Mouse (Mus musculus) cerebellum, adult 2 months (tissue): Measurements from ENCODE around the gene Tmem217. TPM values are rescaled to one million over a fixed set of nuclear protein-coding genes. Genes with fewer than 3 reads are reported as not detected.
A peak's percentile ranks its signal among the peaks of the same experiment; 100 is the strongest.

ENCODE experiments used
- DNase-seq, 2 experiments: peaks; one replicate each; pipeline ENCODE4 v3.0.0; 2021
- H3K27ac ChIP-seq: fragments of 200-500 bp; 2 replicates; pipeline ENCODE4 v1.5.1; 2012; ENCODE audit warnings: low read length, control low read depth, inconsistent platforms; ENCODE audit not compliant: insufficient read depth
- H3K27me3 ChIP-seq: fragments of 200-500 bp; 2 replicates; pipeline ENCODE4 v1.6.1; 2012; ENCODE audit warnings: inconsistent platforms, mild to moderate bottlenecking, low read length, moderate library complexity; ENCODE audit not compliant: control insufficient read depth, insufficient read depth
- H3K4me1 ChIP-seq: fragments of 200-500 bp; 2 replicates; pipeline ENCODE4 v1.6.1; 2011; ENCODE audit warnings: low read length; ENCODE audit not compliant: control insufficient read depth, insufficient read depth
- H3K4me3 ChIP-seq: fragments of 200-500 bp; replicated peaks from 2 replicates; pipeline ENCODE3; 2011; ENCODE audit warnings: mild to moderate bottlenecking, low read depth, low read length, control low read depth; ENCODE audit not compliant: insufficient read depth
- CTCF ChIP-seq: fragments of 200-500 bp; IDR thresholded peaks from 2 replicates; pipeline ENCODE4 v1.5.1; 2011; ENCODE audit warnings: low read depth, mild to moderate bottlenecking, control low read depth, low read length, moderate library complexity, borderline replicate concordance; ENCODE audit not compliant: insufficient read depth
- POLR2A ChIP-seq: fragments of 200-500 bp; IDR thresholded peaks from 2 replicates; pipeline ENCODE4 v1.6.1; 2011; ENCODE audit warnings: low read length, control low read depth, borderline replicate concordance; ENCODE audit not compliant: insufficient read depth
- WGBS: fragments of 180-500 bp; shearing (Covaris S2); methylation state at CpG from one replicate; pipeline ENCODE4 v1.1.7; 2018; 5-methylcytosine and 5-hydroxymethylcytosine counted together
- polyA plus RNA-seq: library from polyadenylated mRNA; depleted of rRNA; stranded (reverse); fragments of >200 nt; gene quantifications from 2 replicates; pipeline ENCODE4 v1.2.3, GENCODE M21; 2012

The Tmem217 gene
- polyA plus RNA-seq, 1 experiment: 1.2 TPM

DNA sequence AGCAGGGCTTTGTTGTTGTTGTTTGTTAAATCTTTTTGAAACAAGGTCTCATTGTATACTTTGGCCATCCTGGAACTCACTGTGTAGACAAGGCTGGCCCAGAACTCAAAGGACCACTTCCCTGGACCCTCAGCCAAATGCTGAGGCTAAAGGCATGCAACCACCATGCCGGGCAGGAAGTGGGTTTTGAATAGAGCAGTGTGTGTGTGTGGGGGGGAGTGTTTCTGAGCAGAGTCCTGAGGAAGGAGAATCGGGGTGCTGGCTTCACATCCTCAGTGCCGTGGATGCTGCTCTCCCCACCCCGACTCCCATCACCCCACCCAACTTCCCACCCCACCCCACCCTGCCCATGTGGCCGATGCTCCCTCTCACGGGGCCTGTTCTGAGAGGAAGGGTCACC is 33.3 kb upstream of the Tmem217 start:
- no peak for DNase-seq
- TF ChIP-seq POLR2A (no peak), CTCF (no peak)
- H3K4me3 ChIP-seq: no peak overlapping the region
- H3K27me3 ChIP-seq: no peaks in the 10 kb centered on the region
- no peaks in the 10 kb centered on the region for H3K4me1 ChIP-seq
- 93% methylated on average over 6 of the region's 6 CpGs for WGBS
- H3K27ac ChIP-seq: no peak overlapping the region

DNA sequence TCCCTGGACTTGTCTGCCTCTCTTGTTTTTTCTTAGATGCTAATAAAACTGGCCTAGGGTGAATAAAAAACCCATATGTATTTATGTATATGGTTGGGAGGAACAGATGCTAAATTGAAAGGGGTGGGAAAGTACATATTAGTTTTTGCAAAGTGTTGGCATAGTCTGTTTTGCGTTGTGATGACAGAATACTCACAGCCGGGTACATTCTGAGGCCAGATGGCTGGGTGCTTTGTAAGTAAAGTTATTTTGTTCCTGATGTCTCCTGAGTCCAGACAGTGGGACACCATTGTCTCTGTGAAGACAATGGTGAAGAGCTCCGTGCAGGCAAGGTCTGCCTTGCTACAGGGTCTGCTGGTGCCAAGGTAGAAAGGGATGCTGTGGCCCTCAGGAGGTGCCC is 32.6 kb upstream of the Tmem217 start:
- WGBS: 48% methylated on average over 3 of the region's 3 CpGs
- H3K27ac ChIP-seq: no peak overlapping the region
- no peak for DNase-seq
- TF ChIP-seq CTCF (no peak), POLR2A (no peak)
- no peaks in the 10 kb centered on the region for H3K4me1 ChIP-seq
- no peak overlapping the region for H3K4me3 ChIP-seq
- no peaks in the 10 kb centered on the region for H3K27me3 ChIP-seq

DNA sequence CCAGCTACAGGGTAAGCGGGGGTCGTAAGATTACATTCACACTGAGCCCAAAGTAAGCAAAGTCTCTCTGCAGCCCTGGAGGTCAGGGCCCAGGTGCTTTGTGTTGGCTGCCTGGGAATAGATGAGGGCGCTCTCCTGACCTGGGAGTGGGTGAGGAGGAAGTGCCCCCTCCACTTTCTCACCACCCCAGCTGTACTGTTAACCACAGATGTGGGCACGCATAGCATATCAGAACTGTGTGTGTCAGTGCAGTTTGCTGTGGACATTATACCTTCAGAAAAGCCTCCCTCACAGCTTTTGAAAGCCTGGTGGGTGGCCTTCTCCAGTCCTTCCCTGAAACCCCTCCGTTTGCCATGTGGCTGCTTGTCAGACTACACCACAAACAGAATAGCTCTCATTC is 32.1 kb upstream of the Tmem217 start:
- no peak for TF ChIP-seq CTCF
- TF ChIP-seq POLR2A: no peak
- DNase-seq: no peak

GRCm38 (mm10) chr17:29583569-29583968 is 31.4 kb upstream of the Tmem217 start:
- DNase-seq: no peak
- H3K4me3 ChIP-seq: no peak overlapping the region
- H3K27ac ChIP-seq: no peak overlapping the region
- WGBS: 84% methylated on average over 5 of the region's 5 CpGs
- H3K27me3 ChIP-seq: no peaks in the 10 kb centered on the region
- H3K4me1 ChIP-seq: no peaks in the 10 kb centered on the region
- TF ChIP-seq CTCF (no peak), POLR2A (no peak)

More for the DNA sequence above, 32.1 kb upstream of the Tmem217 start:
- no peak overlapping the region for H3K4me3 ChIP-seq
- WGBS: 85% methylated on average over 5 of the region's 5 CpGs
- no peak overlapping the region for H3K27ac ChIP-seq
- H3K4me1 ChIP-seq: no peaks in the 10 kb centered on the region
- no peaks in the 10 kb centered on the region for H3K27me3 ChIP-seq

DNA sequence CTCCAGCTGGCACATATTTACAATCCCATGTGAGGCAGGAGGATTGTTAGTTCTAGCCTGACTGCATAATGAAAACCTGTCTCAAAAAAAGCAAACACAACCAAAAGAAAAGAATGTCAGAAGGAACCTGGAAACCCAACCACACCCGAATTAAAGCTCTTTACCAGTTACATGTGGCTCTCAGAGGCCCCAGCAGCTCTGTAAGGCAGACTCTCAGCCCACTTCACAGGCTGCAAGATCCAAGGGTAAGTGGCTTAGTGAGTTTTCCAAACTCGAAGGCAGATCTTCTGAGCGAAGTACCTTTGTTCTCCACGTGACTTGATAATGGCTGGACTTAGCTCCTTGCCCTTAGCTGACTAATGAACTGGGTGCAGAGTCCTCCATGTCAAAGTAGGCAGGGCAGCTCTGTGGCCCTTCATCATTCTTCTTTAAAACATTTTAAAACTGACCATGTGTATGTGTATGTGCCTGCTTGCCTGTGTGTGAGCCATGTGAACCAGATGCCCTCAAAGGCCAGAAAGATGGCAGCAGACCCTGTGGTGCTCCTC is 27.5 kb upstream of the Tmem217 start:
- no peak for DNase-seq
- Histone ChIP-seq H3K27ac (no peak overlapping the region), H3K27me3 (no peaks in the 10 kb centered on the region), H3K4me1 (no peaks in the 10 kb centered on the region), H3K4me3 (no peak overlapping the region)
- WGBS: 88% methylated on average over 4 of the region's 4 CpGs
- TF ChIP-seq POLR2A (no peak), CTCF (no peak)

DNA sequence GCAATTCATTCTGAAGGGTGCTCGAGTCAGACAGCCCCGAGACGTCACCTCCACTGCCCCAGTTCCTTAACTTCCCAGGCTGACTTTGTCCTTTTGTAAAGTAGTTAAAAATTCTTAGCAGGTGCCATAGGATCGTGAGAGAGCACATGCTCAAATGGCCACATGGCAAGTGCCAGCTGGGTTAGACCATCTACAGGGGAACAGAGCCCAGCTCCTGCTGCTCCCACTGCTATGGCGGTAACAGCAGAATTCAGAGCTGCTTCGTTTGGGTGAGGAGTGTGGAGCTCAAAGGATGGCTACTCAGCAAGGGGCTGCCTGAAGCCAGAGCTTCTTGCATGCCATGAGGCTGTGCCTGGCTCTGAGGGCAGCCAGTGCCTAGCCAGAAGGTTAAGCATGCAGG is 17.6 kb upstream of the Tmem217 start:
- peak; percentile 38 to 46 for DNase-seq
- WGBS: 39% methylated on average over 6 of the region's 6 CpGs
- peaks cover 23% of the 10 kb centered on the region for H3K4me1 ChIP-seq
- TF ChIP-seq POLR2A (no peak), CTCF (no peak)
- no peaks in the 10 kb centered on the region for H3K27me3 ChIP-seq
- no peak overlapping the region for H3K4me3 ChIP-seq
- no peak overlapping the region for H3K27ac ChIP-seq

GRCm38 (mm10) chr17:29568435-29568834 is 16.2 kb upstream of the Tmem217 start:
- Histone ChIP-seq H3K27ac (no peak overlapping the region), H3K4me3 (no peak overlapping the region), H3K4me1 (peaks cover 23% of the 10 kb centered on the region), H3K27me3 (no peaks in the 10 kb centered on the region)
- no peak for DNase-seq
- 96% methylated on average over 15 of the region's 15 CpGs for WGBS
- TF ChIP-seq CTCF (no peak), POLR2A (no peak)

DNA sequence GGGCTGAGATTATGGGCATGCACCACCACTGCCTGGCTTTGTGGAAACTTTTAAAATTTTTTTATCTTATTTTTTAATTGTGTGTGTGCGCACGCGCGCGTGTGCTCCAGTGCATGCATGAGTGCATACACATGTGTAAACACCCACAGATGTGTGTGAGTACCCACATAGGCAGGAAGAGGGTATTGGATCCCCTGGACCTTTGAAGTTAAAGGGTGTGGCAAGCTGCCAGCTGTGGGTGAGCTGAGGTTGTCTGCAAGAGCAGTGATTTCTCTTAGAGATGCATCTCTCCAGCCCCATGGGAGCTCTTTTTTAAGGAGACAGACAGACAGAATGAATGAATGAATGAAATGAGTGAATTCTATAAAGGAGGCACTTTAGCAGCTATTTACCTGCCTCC is 13.3 kb upstream of the Tmem217 start:
- Histone ChIP-seq H3K4me3 (no peak overlapping the region), H3K27me3 (no peaks in the 10 kb centered on the region), H3K4me1 (peaks cover 19% of the 10 kb centered on the region), H3K27ac (no peak overlapping the region)
- WGBS: 100% methylated on average over 5 of the region's 5 CpGs
- TF ChIP-seq CTCF: no peak
- no peak for TF ChIP-seq POLR2A
- no peak for DNase-seq
